Mouse (Mus musculus) spleen, adult 2 months (tissue): ENCODE data around the gene Cep19. TPM values are rescaled to one million over a fixed set of nuclear protein-coding genes. Genes with fewer than 3 reads are reported as not detected.

ENCODE experiments used
- DNase-seq, 2 experiments: peaks; one replicate each; pipeline versions ENCODE4 v3.0.0 to v3.0.0-alpha.2; 2012 to 2021; ENCODE audit warnings: low spot score in 2 of 2, low read depth in 1 of 2
- H3K27ac ChIP-seq: fragments of 200-500 bp; 2 replicates; pipeline ENCODE4 v1.5.1; 2012; ENCODE audit warnings: low read length, inconsistent platforms; ENCODE audit not compliant: insufficient read depth
- H3K27me3 ChIP-seq: fragments of 200-500 bp; 2 replicates; pipeline ENCODE4 v1.6.1; 2012; ENCODE audit warnings: mild to moderate bottlenecking, moderate library complexity, low read length, inconsistent platforms; ENCODE audit not compliant: control insufficient read depth, insufficient read depth
- H3K36me3 ChIP-seq: fragments of 200-500 bp; 2 replicates; pipeline ENCODE4 v1.6.1; 2012; ENCODE audit warnings: mild to moderate bottlenecking, low read length, inconsistent platforms; ENCODE audit not compliant: control insufficient read depth, insufficient read depth
- H3K4me1 ChIP-seq: fragments of 200-500 bp; 2 replicates; pipeline ENCODE4 v1.6.1; 2011; ENCODE audit warnings: inconsistent platforms; ENCODE audit not compliant: control insufficient read depth, insufficient read depth, insufficient read length
- H3K4me3 ChIP-seq: fragments of 200-500 bp; 2 replicates; pipeline ENCODE4 v1.5.1; 2011; ENCODE audit warnings: mild to moderate bottlenecking, inconsistent platforms; ENCODE audit not compliant: insufficient read depth, insufficient read length; ENCODE audit errors: extremely low read depth
- CTCF ChIP-seq: fragments of 200-500 bp; IDR thresholded peaks from 2 replicates; pipeline ENCODE4 v1.5.1; 2011; ENCODE audit warnings: mild to moderate bottlenecking, inconsistent platforms; ENCODE audit not compliant: insufficient read depth, insufficient read length, insufficient replicate concordance; ENCODE audit errors: extremely low read depth
- POLR2A ChIP-seq: fragments of 200-500 bp; IDR thresholded peaks from 2 replicates; pipeline ENCODE4 v1.6.1; 2011; ENCODE audit warnings: low read depth, low read length, inconsistent platforms
- WGBS: fragments of 180-500 bp; shearing (Covaris S2); methylation state at CpG from one replicate; pipeline ENCODE4 v1.1.7; 2018; 5-methylcytosine and 5-hydroxymethylcytosine counted together
- polyA plus RNA-seq: library from polyadenylated mRNA; depleted of rRNA; stranded (reverse); fragments of >200 nt; gene quantifications from 2 replicates; pipeline ENCODE4 v1.2.3, GENCODE M21; 2012

The Cep19 gene
- polyA plus RNA-seq, 1 experiment: 4.7 TPM

- peaks cover 4% of the 10 kb centered on the region; the same call in 1 of the 2 replicates for H3K4me1 ChIP-seq
- H3K27me3 ChIP-seq: no peaks in the 10 kb centered on the region
- H3K36me3 ChIP-seq: no peaks in the 10 kb centered on the region; the same call in 1 of the 2 replicates
- H3K4me3 ChIP-seq: no peak overlapping the region
- DNase-seq: peak in 1 of 2 experiments; percentile 60
- H3K27ac ChIP-seq: peak overlapping the region; percentile 71; the same call in 1 of the 2 replicates
- TF ChIP-seq POLR2A (peak; percentile 27; the same call in 1 of the 2 replicates), CTCF (no peak)
- 20% methylated on average over 12 of the region's 12 CpGs for WGBS
These were observed 7.9 kb downstream of the Cep19 start for GRCm38 (mm10) chr16:32107342-32108045.

- 15% methylated on average over 7 of the region's 7 CpGs for WGBS
- DNase-seq: peak in 1 of 2 experiments; percentile 51
- Histone ChIP-seq H3K4me1 (peaks cover 10% of the 10 kb centered on the region; the same call in 1 of the 2 replicates), H3K27me3 (no peaks in the 10 kb centered on the region), H3K36me3 (no peaks in the 10 kb centered on the region; the same call in 1 of the 2 replicates), H3K4me3 (0 out of 2 replicates have a peak overlapping the region, but pooled peaks have one; percentile 1), H3K27ac (peak overlapping the region; percentile 71)
- no peak for TF ChIP-seq POLR2A
- peak; percentile 64; the same call in 1 of the 2 replicates for TF ChIP-seq CTCF
These were observed 8.6 kb downstream of the Cep19 start for GRCm38 (mm10) chr16:32108170-32108569.

GRCm38 (mm10) chr16:32108578-32108977 is 9.0 kb downstream of the Cep19 start:
- Histone ChIP-seq H3K27me3 (no peaks in the 10 kb centered on the region), H3K36me3 (no peaks in the 10 kb centered on the region), H3K27ac (no peak overlapping the region), H3K4me3 (no peak overlapping the region), H3K4me1 (peaks cover 11% of the 10 kb centered on the region; the same call in 1 of the 2 replicates)
- TF ChIP-seq POLR2A (no peak), CTCF (no peak)
- DNase-seq: no peak
- 1% methylated on average over 2 of the region's 2 CpGs for WGBS

DNA sequence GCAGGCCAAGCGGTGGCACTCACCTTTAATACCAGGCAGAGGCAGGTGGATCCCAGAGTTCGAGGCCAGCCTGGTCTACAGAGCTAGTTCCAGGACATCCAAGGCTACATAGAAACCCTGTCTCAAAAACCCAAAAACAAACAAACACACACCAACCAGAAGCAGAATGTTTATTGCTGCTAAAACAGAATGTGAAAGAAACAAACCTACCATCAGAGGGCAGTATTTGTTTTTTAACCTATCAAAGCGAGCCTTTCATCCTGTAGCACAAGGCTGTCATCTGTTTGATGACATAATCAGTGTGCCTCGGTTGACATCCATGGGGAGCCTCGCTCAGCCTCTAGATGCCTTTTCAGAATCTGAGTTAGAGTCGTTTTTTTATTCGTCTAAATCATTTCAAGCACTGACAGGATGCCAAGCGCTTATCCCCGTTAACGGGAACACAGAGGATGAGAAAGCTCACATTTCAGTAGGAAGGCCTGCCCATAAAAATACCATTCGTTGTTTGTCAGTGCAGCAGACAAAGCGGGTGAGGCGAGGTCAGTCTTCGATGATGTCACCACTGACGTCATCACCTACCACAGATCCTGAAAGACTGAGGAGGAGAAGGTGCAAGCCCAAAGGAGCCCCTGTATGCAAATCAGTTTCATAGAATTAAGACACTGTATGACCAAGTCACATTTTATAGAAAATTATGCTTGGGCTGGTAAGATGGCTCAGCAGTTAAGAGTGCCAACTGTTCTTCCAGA is 11.5 kb downstream of the Cep19 start:
- WGBS: 70% methylated on average over 15 of the region's 15 CpGs
- no peak for DNase-seq
- TF ChIP-seq CTCF (no peak), POLR2A (no peak)
- H3K4me1 ChIP-seq: peaks cover 21% of the 10 kb centered on the region; the same call in 1 of the 2 replicates
- H3K27ac ChIP-seq: no peak overlapping the region
- H3K36me3 ChIP-seq: no peaks in the 10 kb centered on the region
- no peak overlapping the region for H3K4me3 ChIP-seq
- H3K27me3 ChIP-seq: no peaks in the 10 kb centered on the region

- peaks cover 22% of the 10 kb centered on the region; the same call in 1 of the 2 replicates for H3K4me1 ChIP-seq
- H3K27ac ChIP-seq: peak overlapping the region; percentile 81
- H3K36me3 ChIP-seq: no peaks in the 10 kb centered on the region
- peak overlapping the region; percentile 37; the same call in 1 of the 2 replicates for H3K4me3 ChIP-seq
- peak; percentile 65 to 71 for DNase-seq
- no peaks in the 10 kb centered on the region for H3K27me3 ChIP-seq
- no peak for TF ChIP-seq CTCF
- no peak for TF ChIP-seq POLR2A
- WGBS: 5% methylated on average over 23 of the region's 23 CpGs
These were observed 14.1 kb downstream of the Cep19 start for GRCm38 (mm10) chr16:32113541-32114218.

GRCm38 (mm10) chr16:32114406-32114805 is 14.8 kb downstream of the Cep19 start:
- Histone ChIP-seq H3K4me1 (peaks cover 22% of the 10 kb centered on the region; the same call in 1 of the 2 replicates), H3K4me3 (no peak overlapping the region), H3K27ac (peak overlapping the region; percentile 46), H3K36me3 (no peaks in the 10 kb centered on the region), H3K27me3 (no peaks in the 10 kb centered on the region)
- WGBS: 89% methylated on average over 10 of the region's 10 CpGs
- no peak for DNase-seq
- TF ChIP-seq POLR2A: no peak
- TF ChIP-seq CTCF: no peak
